Mouse (Mus musculus) thymus, adult 2 months (tissue): ENCODE data around the gene Col9a2. TPM values are rescaled to one million over a fixed set of nuclear protein-coding genes. Genes with fewer than 3 reads are reported as not detected.

ENCODE experiments used
- DNase-seq: peaks from one replicate; pipeline ENCODE4 v3.0.0; 2021
- H3K27ac ChIP-seq: fragments of 200-500 bp; 2 replicates; pipeline ENCODE4 v1.5.1; 2012; ENCODE audit warnings: low read length, control low read depth; ENCODE audit not compliant: control insufficient read depth, insufficient read depth
- H3K27me3 ChIP-seq: fragments of 200-500 bp; 2 replicates; pipeline ENCODE4 v1.6.1; 2012; ENCODE audit warnings: mild to moderate bottlenecking, low read length, moderate library complexity, mixed read lengths; ENCODE audit not compliant: control insufficient read depth, insufficient read depth
- H3K36me3 ChIP-seq: fragments of 200-500 bp; 2 replicates; pipeline ENCODE4 v1.6.1; 2012; ENCODE audit warnings: mild to moderate bottlenecking, low read length, moderate library complexity; ENCODE audit not compliant: control insufficient read depth, insufficient read depth
- H3K4me1 ChIP-seq: fragments of 200-500 bp; replicated peaks from 2 replicates; pipeline ENCODE4 v1.6.1; 2012; ENCODE audit warnings: low read length; ENCODE audit not compliant: control insufficient read depth, insufficient read depth
- H3K4me3 ChIP-seq: fragments of 200-500 bp; 2 replicates; pipeline ENCODE4 v1.5.1; 2012; ENCODE audit warnings: mild to moderate bottlenecking, low read length, control low read depth, moderate library complexity; ENCODE audit not compliant: control insufficient read depth, insufficient read depth
- CTCF ChIP-seq: fragments of 200-500 bp; IDR thresholded peaks from 2 replicates; pipeline ENCODE4 v1.5.1; 2012; ENCODE audit warnings: mild to moderate bottlenecking, control low read depth, low read length, moderate library complexity, borderline replicate concordance; ENCODE audit not compliant: control insufficient read depth, poor library complexity, insufficient read depth; ENCODE audit errors: extremely low read depth
- POLR2A ChIP-seq: fragments of 200-500 bp; IDR thresholded peaks from 2 replicates; pipeline ENCODE4 v1.6.1; 2012; ENCODE audit warnings: mild to moderate bottlenecking, low read length, control low read depth, moderate library complexity; ENCODE audit not compliant: control insufficient read depth, poor library complexity, insufficient read depth; ENCODE audit errors: extremely low read depth
- WGBS: fragments of 180-500 bp; shearing (Covaris S2); methylation state at CpG from one replicate; pipeline ENCODE4 v1.1.7; 2018; 5-methylcytosine and 5-hydroxymethylcytosine counted together
- polyA plus RNA-seq: library from polyadenylated mRNA; depleted of rRNA; stranded (reverse); fragments of >200 nt; gene quantifications from 2 replicates; pipeline ENCODE4 v1.2.3, GENCODE M21; 2012

Col9a2 gene
- polyA plus RNA-seq, 1 experiment, result 0.20 TPM

- H3K4me3 ChIP-seq, result no peak overlapping the region
- H3K4me1 ChIP-seq, result 0 out of 2 replicates have a peak, but pooled peaks cover 3% of the 10 kb centered on the region
- no peak overlapping the region for H3K27ac ChIP-seq
- H3K27me3 ChIP-seq, result no peaks in the 10 kb centered on the region
- WGBS, result 67% methylated on average over 14 of the region's 14 CpGs
- DNase-seq, result peak; percentile 48
- TF ChIP-seq CTCF (peak; percentile 86), POLR2A (no peak)
- H3K36me3 ChIP-seq, result no peaks in the 10 kb centered on the region
These were observed 10.4 kb upstream of the Col9a2 start for GRCm38 (mm10) chr4:121028659-121029392.

GRCm38 (mm10) chr4:121029632-121030031 lies 9.6 kb upstream of the Col9a2 start:
- H3K4me1 ChIP-seq, result no peaks in the 10 kb centered on the region
- DNase-seq, result no peak
- TF ChIP-seq POLR2A, result no peak
- no peak for TF ChIP-seq CTCF
- no peaks in the 10 kb centered on the region for H3K27me3 ChIP-seq
- H3K27ac ChIP-seq, result no peak overlapping the region
- no peak overlapping the region for H3K4me3 ChIP-seq
- WGBS, result 85% methylated on average over 3 of the region's 3 CpGs
- no peaks in the 10 kb centered on the region for H3K36me3 ChIP-seq

- TF ChIP-seq CTCF, result no peak
- Histone ChIP-seq H3K27me3 (no peaks in the 10 kb centered on the region), H3K27ac (no peak overlapping the region), H3K36me3 (no peaks in the 10 kb centered on the region), H3K4me3 (no peak overlapping the region), H3K4me1 (no peaks in the 10 kb centered on the region)
- 71% methylated on average over 4 of the region's 4 CpGs for WGBS
- no peak for DNase-seq
These were observed 7.7 kb upstream of the Col9a2 start for GRCm38 (mm10) chr4:121031440-121031839.

- Histone ChIP-seq H3K27ac (no peak overlapping the region), H3K4me1 (no peaks in the 10 kb centered on the region), H3K27me3 (no peaks in the 10 kb centered on the region), H3K4me3 (no peak overlapping the region), H3K36me3 (no peaks in the 10 kb centered on the region)
- no peak for TF ChIP-seq POLR2A
- no peak for TF ChIP-seq CTCF
- 88% methylated on average over 2 of the region's 2 CpGs for WGBS
- no peak for DNase-seq
These were observed 6.2 kb upstream of the Col9a2 start for GRCm38 (mm10) chr4:121033006-121033405.

- peaks cover 2% of the 10 kb centered on the region; the same call in 1 of the 2 replicates for H3K4me1 ChIP-seq
- no peak overlapping the region for H3K4me3 ChIP-seq
- TF ChIP-seq CTCF (no peak), POLR2A (no peak)
- H3K27ac ChIP-seq, result no peak overlapping the region
- no peak for DNase-seq
- H3K36me3 ChIP-seq, result no peaks in the 10 kb centered on the region
- peaks cover 11% of the 10 kb centered on the region; the same call in 1 of the 2 replicates for H3K27me3 ChIP-seq
- WGBS, result 57% methylated on average over 14 of the region's 14 CpGs
These were observed 1.1 kb downstream of the Col9a2 start for GRCm38 (mm10) chr4:121040323-121040722.

- Histone ChIP-seq H3K27ac (no peak overlapping the region), H3K27me3 (peaks cover 11% of the 10 kb centered on the region; the same call in 1 of the 2 replicates), H3K4me1 (peaks cover 2% of the 10 kb centered on the region; the same call in 1 of the 2 replicates), H3K36me3 (no peaks in the 10 kb centered on the region), H3K4me3 (no peak overlapping the region)
- 30% methylated on average over 18 of the region's 18 CpGs for WGBS
- DNase-seq, result peak; percentile 64
- TF ChIP-seq CTCF, result peak; percentile 89
- no peak for TF ChIP-seq POLR2A
These were observed 1.9 kb downstream of the Col9a2 start for GRCm38 (mm10) chr4:121040897-121041671.
